Mouse (Mus musculus) bone marrow, adult 2 months (tissue): Measurements from ENCODE around the gene Dnajc17.
A peak's percentile ranks its signal among the peaks of the same experiment; 100 is the strongest.

Experiments used
- CTCF ChIP-seq: fragments of 200-500 bp; IDR thresholded peaks from 2 replicates; pipeline ENCODE4 v1.5.1; 2011; ENCODE audit warnings: low read length, control low read depth; ENCODE audit not compliant: control insufficient read depth, insufficient read depth
- POLR2A ChIP-seq: fragments of 200-500 bp; IDR thresholded peaks from 2 replicates; pipeline ENCODE4 v1.6.1; 2011; ENCODE audit warnings: low read depth, mild to moderate bottlenecking, control low read depth, low read length, borderline replicate concordance; ENCODE audit not compliant: control insufficient read depth

- TF ChIP-seq CTCF (peak; percentile 4; the same call in 1 of the 2 replicates), POLR2A (peak; percentile 56)
Observed at GRCm38 (mm10) chr2:119208344-119209175, at the start of gene Dnajc17, which contains the start of gene Zfyve19.
